Mouse (Mus musculus): ENCODE results near the gene Mrpl24. TPM values are rescaled to one million over a fixed set of nuclear protein-coding genes. Genes with fewer than 3 reads are reported as not detected.

Gene Mrpl24
- polyA plus RNA-seq, 1 experiment from 2014 or later = 57.3 TPM

DNA sequence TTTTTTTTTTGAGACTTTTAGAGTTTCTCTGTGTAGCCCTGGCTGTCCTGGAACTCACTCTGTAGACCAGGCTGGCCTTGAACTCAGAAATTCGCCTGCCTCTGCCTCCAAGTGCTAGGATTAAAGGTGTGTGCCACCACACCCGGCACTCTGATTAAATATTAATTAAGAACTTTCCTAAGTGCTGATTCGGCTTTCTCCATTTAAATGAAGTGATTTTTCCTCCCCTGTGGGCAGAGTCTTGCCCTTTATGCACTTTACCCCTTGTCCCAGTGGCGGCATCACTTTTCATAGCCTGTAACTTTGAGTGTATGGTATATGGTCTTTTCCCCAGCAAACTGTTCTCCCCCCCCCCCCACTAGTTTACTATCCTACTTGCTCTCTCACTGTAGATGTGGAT is 15.9 kb downstream of the Mrpl24 start:
- H3K9me3 ChIP-seq (replicated peaks) = no peaks in the 10 kb centered on the region
- peaks cover 55% of the 10 kb centered on the region for H3K4me1 ChIP-seq
- H3K4me3 ChIP-seq = no peak overlapping the region
- no peak overlapping the region for H3K9ac ChIP-seq
- no peak overlapping the region for H3K27ac ChIP-seq
- peaks cover 86% of the 10 kb centered on the region for H3K36me3 ChIP-seq
- H3K4me2 ChIP-seq = no peak overlapping the region
- no peak for ATAC-seq
- H3K27me3 ChIP-seq (replicated peaks) = no peaks in the 10 kb centered on the region
- 73% methylated on average over 4 of the region's 4 CpGs for WGBS (ENCODE audit: insufficient replicate concordance)

- Histone ChIP-seq H3K4me3 (no peak overlapping the region), H3K27me3 (replicated peaks) (no peaks in the 10 kb centered on the region), H3K9me3 (replicated peaks) (no peaks in the 10 kb centered on the region), H3K4me1 (peaks cover 54% of the 10 kb centered on the region), H3K4me2 (peak overlapping the region; percentile 6; the same call in 1 of the 2 replicates), H3K36me3 (peaks cover 92% of the 10 kb centered on the region), H3K27ac (no peak overlapping the region), H3K9ac (no peak overlapping the region)
- 86% methylated on average over 2 of the region's 2 CpGs for WGBS (ENCODE audit: insufficient replicate concordance)
- no peak for ATAC-seq
Measured at GRCm38 (mm10) chr3:87935776-87936175, 16.5 kb downstream of the Mrpl24 start.

DNA sequence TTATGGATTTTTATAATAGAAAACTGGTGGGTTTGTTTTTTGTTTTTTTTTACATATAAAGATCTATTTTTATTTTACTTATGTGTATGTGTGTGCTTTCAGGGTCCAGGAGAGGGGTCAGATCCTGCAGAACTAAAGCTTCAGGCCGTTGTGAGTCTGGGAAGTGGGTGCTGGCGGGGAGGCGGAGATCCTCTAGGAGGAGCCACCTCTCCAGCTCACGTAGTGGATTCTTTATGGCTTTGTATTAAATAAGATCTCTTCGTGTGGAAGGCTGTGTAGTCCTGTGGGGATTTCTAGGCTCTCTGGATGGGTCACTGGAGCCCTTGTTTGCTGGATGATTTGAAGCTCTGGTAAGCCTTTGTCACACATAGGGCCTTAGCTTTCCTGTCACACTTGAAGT is 21.3 kb downstream of the Mrpl24 start:
- Histone ChIP-seq H3K27me3 (replicated peaks) (peaks cover 14% of the 10 kb centered on the region), H3K9me3 (replicated peaks) (no peaks in the 10 kb centered on the region), H3K4me3 (no peak overlapping the region), H3K4me1 (peaks cover 13% of the 10 kb centered on the region), H3K27ac (no peak overlapping the region), H3K9ac (no peak overlapping the region), H3K4me2 (no peak overlapping the region), H3K36me3 (peaks cover 68% of the 10 kb centered on the region)
- ATAC-seq = no peak
- 80% methylated on average over 5 of the region's 5 CpGs for WGBS (ENCODE audit: insufficient replicate concordance)

GRCm38 (mm10) chr3:87942471-87942870 is 23.2 kb downstream of the Mrpl24 start:
- Histone ChIP-seq H3K27ac (no peak overlapping the region), H3K4me1 (peaks cover 14% of the 10 kb centered on the region; the same call in 1 of the 2 replicates), H3K36me3 (peaks cover 52% of the 10 kb centered on the region), H3K9me3 (replicated peaks) (no peaks in the 10 kb centered on the region), H3K27me3 (replicated peaks) (peaks cover 33% of the 10 kb centered on the region), H3K4me2 (no peak overlapping the region), H3K4me3 (no peak overlapping the region), H3K9ac (no peak overlapping the region)
- 79% methylated on average over 2 of the region's 2 CpGs for WGBS (ENCODE audit: insufficient replicate concordance)
- ATAC-seq = no peak

- WGBS (ENCODE audit: insufficient replicate concordance) = 69% methylated on average over 7 of the region's 7 CpGs
- H3K27ac ChIP-seq = no peak overlapping the region
- no peak overlapping the region for H3K4me3 ChIP-seq
- H3K36me3 ChIP-seq = peaks cover 41% of the 10 kb centered on the region
- H3K9ac ChIP-seq = no peak overlapping the region
- H3K9me3 ChIP-seq (replicated peaks) = no peaks in the 10 kb centered on the region
- H3K4me2 ChIP-seq = no peak overlapping the region
- H3K27me3 ChIP-seq (replicated peaks) = peaks cover 44% of the 10 kb centered on the region
- no peak for ATAC-seq
- H3K4me1 ChIP-seq = peaks cover 25% of the 10 kb centered on the region
Measured at GRCm38 (mm10) chr3:87943586-87943985, 24.3 kb downstream of the Mrpl24 start.

- H3K36me3 ChIP-seq = peaks cover 27% of the 10 kb centered on the region
Measured at GRCm38 (mm10) chr3:87944838-87945600, 25.7 kb downstream of the Mrpl24 start.

DNA sequence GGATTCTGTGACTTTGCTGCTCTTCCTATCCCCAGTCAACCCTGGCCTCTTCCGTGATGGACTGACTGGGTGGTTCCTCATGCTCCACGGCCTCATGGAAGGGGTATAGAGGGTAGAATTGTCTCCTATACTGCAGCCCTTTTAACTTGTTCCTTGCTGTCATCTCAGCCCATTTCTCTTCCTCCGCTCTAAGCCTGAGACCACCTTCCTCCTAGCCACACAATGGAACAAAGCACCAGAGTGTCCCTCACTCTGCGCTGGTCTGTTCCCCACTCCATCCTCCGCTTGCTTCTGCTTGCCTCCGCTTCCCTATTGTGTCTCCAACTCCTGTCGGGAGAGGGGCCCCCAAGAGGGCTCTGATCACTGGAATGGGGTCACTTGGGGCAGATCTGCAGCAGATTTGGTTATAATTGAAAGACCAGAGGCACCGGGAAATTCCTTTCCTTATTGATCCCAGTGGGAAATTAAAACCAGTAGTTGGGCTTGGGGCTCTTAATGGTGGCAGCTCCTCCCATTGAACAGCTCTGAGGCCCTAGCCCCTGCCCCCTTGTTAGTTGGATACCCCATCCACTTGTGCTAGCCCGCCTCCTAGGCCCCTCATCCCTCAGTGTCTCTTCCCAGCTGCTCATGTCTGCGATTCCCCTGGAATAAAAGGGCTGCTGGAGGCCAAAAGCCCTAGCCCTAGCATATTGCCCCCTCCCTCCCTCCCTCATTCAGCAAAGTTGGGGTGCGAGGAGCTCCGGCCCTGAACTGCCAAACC is 26.7 kb downstream of the Mrpl24 start:
- no peak overlapping the region for H3K4me3 ChIP-seq
- H3K36me3 ChIP-seq = peaks cover 17% of the 10 kb centered on the region
- peaks cover 31% of the 10 kb centered on the region for H3K4me1 ChIP-seq
- H3K4me2 ChIP-seq = no peak overlapping the region
- H3K27ac ChIP-seq = no peak overlapping the region
- H3K27me3 ChIP-seq (replicated peaks) = peaks cover 68% of the 10 kb centered on the region
- no peaks in the 10 kb centered on the region for H3K9me3 ChIP-seq (replicated peaks)
- ATAC-seq = no peak
- 26% methylated on average over 12 of the region's 12 CpGs for WGBS (ENCODE audit: insufficient replicate concordance)
- no peak overlapping the region for H3K9ac ChIP-seq

More at GRCm38 (mm10) chr3:87944838-87945600, 25.7 kb downstream of the Mrpl24 start:
- H3K4me1 ChIP-seq = peaks cover 31% of the 10 kb centered on the region
- H3K4me2 ChIP-seq = no peak overlapping the region
- WGBS (ENCODE audit: insufficient replicate concordance) = 42% methylated on average over 4 of the region's 4 CpGs
- no peak overlapping the region for H3K9ac ChIP-seq
- H3K4me3 ChIP-seq = no peak overlapping the region
- H3K27ac ChIP-seq = no peak overlapping the region
- H3K27me3 ChIP-seq (replicated peaks) = peaks cover 58% of the 10 kb centered on the region
- ATAC-seq = no peak
- no peaks in the 10 kb centered on the region for H3K9me3 ChIP-seq (replicated peaks)

DNA sequence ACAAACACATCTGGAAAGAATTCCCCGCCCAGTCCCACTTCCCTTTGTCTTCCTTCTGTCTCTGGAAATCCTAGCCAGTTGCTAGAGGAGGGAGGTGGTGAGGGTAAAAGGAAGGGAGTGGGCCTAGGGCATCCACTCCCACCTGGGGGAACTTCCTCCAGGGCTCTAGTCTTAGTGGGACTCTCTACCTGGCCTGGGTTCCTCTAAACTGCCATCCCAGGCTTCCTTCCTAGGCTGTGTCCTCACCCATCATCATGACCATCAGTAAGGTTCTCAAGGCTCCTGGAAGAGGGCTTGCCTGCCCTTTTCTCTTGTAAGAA is 27.2 kb downstream of the Mrpl24 start:
- H3K4me3 ChIP-seq = no peak overlapping the region
- ATAC-seq = no peak
- peaks cover 12% of the 10 kb centered on the region for H3K36me3 ChIP-seq
- peaks cover 73% of the 10 kb centered on the region for H3K27me3 ChIP-seq (replicated peaks)
- H3K9me3 ChIP-seq (replicated peaks) = no peaks in the 10 kb centered on the region
- no peak overlapping the region for H3K9ac ChIP-seq
- no peak overlapping the region for H3K27ac ChIP-seq
- WGBS (ENCODE audit: insufficient replicate concordance) = 15% methylated on average over 1 of the region's 1 CpGs
- H3K4me2 ChIP-seq = no peak overlapping the region
- peaks cover 31% of the 10 kb centered on the region for H3K4me1 ChIP-seq

DNA sequence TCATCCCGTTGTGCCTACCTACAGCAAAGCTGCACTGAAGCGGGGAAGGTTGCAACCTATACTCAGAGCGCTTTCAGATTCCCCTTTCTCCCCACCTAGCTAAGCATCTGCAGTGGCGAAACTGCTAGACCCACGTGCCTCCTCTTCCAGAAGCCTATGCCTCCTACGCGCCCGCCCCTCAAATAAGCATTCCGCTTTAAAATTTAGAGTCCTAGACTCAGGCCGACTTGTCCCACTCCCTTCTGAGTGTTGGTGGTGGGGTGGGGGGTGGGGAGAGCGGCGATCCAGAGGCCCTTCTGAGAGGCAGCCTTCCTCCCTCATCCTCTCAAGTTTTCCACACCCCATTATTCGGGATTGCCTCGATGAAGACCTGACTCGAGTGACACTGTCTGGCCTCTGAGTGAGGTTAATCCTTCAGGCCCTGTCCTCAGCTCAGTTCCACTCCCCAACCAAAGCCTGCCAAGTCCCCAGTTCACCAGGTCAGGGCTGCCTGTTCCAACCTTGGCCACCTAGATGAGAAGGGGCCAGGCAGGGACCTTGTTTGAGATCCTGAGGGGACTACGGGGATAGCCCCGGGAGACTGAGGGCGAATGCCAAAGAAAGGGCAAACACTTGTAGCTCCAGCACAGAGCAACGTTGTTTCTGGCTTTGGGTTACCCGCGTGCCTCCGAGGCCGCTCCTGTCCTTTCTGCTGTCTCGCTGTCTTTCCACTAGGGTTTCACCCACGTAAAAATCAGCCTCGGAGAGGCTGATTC is 27.9 kb downstream of the Mrpl24 start:
- Histone ChIP-seq H3K4me2 (peak overlapping the region; percentile 54), H3K9me3 (replicated peaks) (no peaks in the 10 kb centered on the region), H3K9ac (no peak overlapping the region), H3K4me1 (peaks cover 36% of the 10 kb centered on the region), H3K27me3 (replicated peaks) (peaks cover 80% of the 10 kb centered on the region), H3K4me3 (peak overlapping the region; percentile 31), H3K27ac (no peak overlapping the region), H3K36me3 (peaks cover 5% of the 10 kb centered on the region)
- no peak for ATAC-seq
- WGBS (ENCODE audit: insufficient replicate concordance) = 5% methylated on average over 26 of the region's 26 CpGs

DNA sequence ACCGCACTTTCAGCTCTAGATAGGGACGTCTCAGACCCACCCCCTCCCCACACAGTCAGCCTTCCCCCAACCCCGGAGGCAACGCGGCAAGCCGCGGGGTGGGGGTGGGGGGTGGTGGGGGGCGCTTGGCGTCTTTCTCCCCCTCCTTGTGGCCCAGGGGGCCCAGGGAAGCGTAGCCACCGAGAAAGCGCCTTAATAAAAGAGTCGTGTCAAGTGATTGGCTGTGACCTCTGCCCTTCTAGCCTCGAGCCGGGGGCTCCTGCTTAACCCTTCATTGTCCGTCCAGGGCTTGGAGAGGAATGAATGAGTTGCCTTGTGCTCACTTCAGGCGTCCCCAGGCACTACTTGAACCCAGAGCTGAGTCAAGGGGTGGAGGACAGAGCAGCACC is 28.5 kb downstream of the Mrpl24 start:
- Histone ChIP-seq H3K9ac (no peak overlapping the region), H3K36me3 (no peaks in the 10 kb centered on the region), H3K27me3 (replicated peaks) (peaks cover 86% of the 10 kb centered on the region), H3K4me1 (peaks cover 37% of the 10 kb centered on the region), H3K9me3 (replicated peaks) (no peaks in the 10 kb centered on the region), H3K4me3 (peak overlapping the region; percentile 31), H3K27ac (no peak overlapping the region), H3K4me2 (peak overlapping the region; percentile 54)
- ATAC-seq = no peak
- 3% methylated on average over 15 of the region's 17 CpGs for WGBS (ENCODE audit: insufficient replicate concordance)

GRCm38 (mm10) chr3:87948378-87949265 is 29.3 kb downstream of the Mrpl24 start, which contains the start of gene Crabp2:
Gene Crabp2, plus strand, starts transcription at chr3:87948666.
- H3K4me1 ChIP-seq = peaks cover 37% of the 10 kb centered on the region
- H3K9me3 ChIP-seq (replicated peaks) = no peaks in the 10 kb centered on the region
- H3K27ac ChIP-seq = no peak within 1 kb of the TSS
- H3K9ac ChIP-seq = no peak within 1 kb of the TSS
- H3K4me3 ChIP-seq = peak within 1 kb of the TSS; percentile 31
- peaks cover 94% of the 10 kb centered on the region for H3K27me3 ChIP-seq (replicated peaks)
- peak within 1 kb of the TSS; percentile 54 for H3K4me2 ChIP-seq
- no peak for ATAC-seq
- H3K36me3 ChIP-seq = no peaks in the 10 kb centered on the region
- 5% methylated on average over 35 of the region's 35 CpGs for WGBS (ENCODE audit: insufficient replicate concordance)
